Mouse (Mus musculus): ENCODE data around the gene Aqp3.

DNA sequence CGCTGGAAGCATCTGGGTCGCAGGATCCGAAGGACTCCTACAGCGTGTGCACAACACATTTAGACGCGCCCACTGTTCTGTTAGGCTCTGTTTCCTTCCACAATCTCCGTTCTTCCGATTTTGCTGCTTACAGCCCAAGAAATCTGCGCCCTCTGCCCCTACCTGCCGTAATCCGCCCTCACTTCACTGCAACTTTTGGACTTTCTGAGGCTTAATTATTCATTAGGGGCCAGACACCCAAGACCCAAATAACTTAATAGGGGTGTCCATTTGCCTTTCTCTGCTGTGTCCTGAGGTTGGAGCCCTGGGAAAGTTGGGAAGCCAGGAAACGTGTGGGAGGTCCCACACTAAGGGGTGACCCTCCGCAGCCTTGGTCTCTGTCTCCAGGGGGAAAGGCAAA lies 602 bp downstream of the Aqp3 start:
- TF ChIP-seq CTCF (IDR thresholded peaks at IDR 0.05; ENCODE audit: extremely low read depth, insufficient read depth, low read length) (no peak), POLR2A (IDR thresholded peaks at IDR 0.05; ENCODE audit: extremely low read depth, insufficient read depth, low read length) (no peak)
